Mouse (Mus musculus): Measurements from ENCODE around the gene Mtor.

Mtor gene

GRCm38 (mm10) chr4:148598826-148599225 lies 150.4 kb downstream of the Mtor start:
- DNase-seq, result no peak

- DNase-seq, result no peak
Observed at GRCm38 (mm10) chr4:148600316-148600715, 151.9 kb downstream of the Mtor start.

- DNase-seq, result no peak
Observed at GRCm38 (mm10) chr4:148601871-148602270, 153.5 kb downstream of the Mtor start.

- DNase-seq, result no peak
Observed at GRCm38 (mm10) chr4:148602357-148603120, 154.1 kb downstream of the Mtor start, which contains the start of gene Masp2. Masp2 (plus strand) TSS chr4:148602554.

- DNase-seq, result no peak
Observed at GRCm38 (mm10) chr4:148603376-148604139, 155.1 kb downstream of the Mtor start.

- DNase-seq, result no peak
Observed at GRCm38 (mm10) chr4:148604141-148604540, 155.7 kb downstream of the Mtor start.

GRCm38 (mm10) chr4:148604541-148605165 lies 156.2 kb downstream of the Mtor start:
- DNase-seq, result peak; percentile 82
